Mouse (Mus musculus) midbrain, postnatal 0 days (tissue): ENCODE measurements at regions not wholly inside any gene's neighbourhood (a gene's known extent, or its start where the extent isn't known, plus 50 kb on each side); places are given as distances from the start of the nearest gene placed in this dataset.

ENCODE experiments used
- ATAC-seq: fragments of 200-750 bp; cut with Nextera tagmentation; 2 replicates; pipeline ENCODE4 v1.8.0; 2017; ENCODE audit warnings: moderate number of reproducible peaks, mild to moderate bottlenecking, moderate TSS enrichment, moderate library complexity; ENCODE audit not compliant: low FRiP score
- DNase-seq: peaks from one replicate; pipeline ENCODE4 v3.0.0-alpha.2; 2015; ENCODE audit warnings: low spot score
- H3K27ac ChIP-seq: fragments of 300-500 bp; sonication (generic); 2 replicates; pipeline ENCODE4 v1.5.1; 2014; ENCODE audit warnings: low read depth, mild to moderate bottlenecking, low read length, mixed read lengths
- H3K27me3 ChIP-seq: fragments of 300-500 bp; sonication (generic); 2 replicates; pipeline ENCODE4 v1.6.1; 2014; ENCODE audit warnings: low read length, control low read depth, mixed read lengths; ENCODE audit not compliant: insufficient read depth
- H3K36me3 ChIP-seq: fragments of 300-500 bp; sonication (generic); 2 replicates; pipeline ENCODE4 v1.6.1; 2014; ENCODE audit warnings: low read length, control low read depth, mixed read lengths; ENCODE audit not compliant: insufficient read depth
- H3K4me1 ChIP-seq: fragments of 300-500 bp; sonication (generic); 2 replicates; pipeline ENCODE4 v1.6.1; 2014; ENCODE audit warnings: mild to moderate bottlenecking, control low read depth, antibody characterized with exemption, low read length, mixed read lengths; ENCODE audit not compliant: insufficient read depth
- H3K4me2 ChIP-seq: fragments of 300-500 bp; sonication (generic); 2 replicates; pipeline ENCODE4 v1.6.1; 2014; ENCODE audit warnings: low read depth, mild to moderate bottlenecking, low read length, mixed read lengths; ENCODE audit not compliant: poor library complexity, severe bottlenecking
- H3K4me3 ChIP-seq: fragments of 300-500 bp; sonication (generic); 2 replicates; pipeline ENCODE4 v1.5.1; 2014; ENCODE audit warnings: low read depth, mild to moderate bottlenecking, low read length, moderate library complexity
- H3K9ac ChIP-seq: fragments of 300-500 bp; sonication (generic); replicated peaks from 2 replicates; pipeline ENCODE4 v1.6.1; 2014; ENCODE audit warnings: mild to moderate bottlenecking, low read length, moderate library complexity, mixed read lengths; ENCODE audit not compliant: poor library complexity, severe bottlenecking
- H3K9me3 ChIP-seq: fragments of 300-500 bp; sonication (generic); 2 replicates; pipeline ENCODE4 v1.6.1; 2016; ENCODE audit warnings: low read length, control low read depth
- CTCF ChIP-seq: IDR thresholded peaks from 2 replicates; pipeline ENCODE4 v1.5.1; 2016; ENCODE audit warnings: antibody characterized with exemption, mild to moderate bottlenecking
- WGBS: fragments of 180-500 bp; shearing (Covaris S2); extraction: QIAGEN DNeasy Blood & Tissue Kit; methylation state at CpG from one replicate; pipeline ENCODE4 v1.1.7; 2014; 5-methylcytosine and 5-hydroxymethylcytosine counted together

DNA sequence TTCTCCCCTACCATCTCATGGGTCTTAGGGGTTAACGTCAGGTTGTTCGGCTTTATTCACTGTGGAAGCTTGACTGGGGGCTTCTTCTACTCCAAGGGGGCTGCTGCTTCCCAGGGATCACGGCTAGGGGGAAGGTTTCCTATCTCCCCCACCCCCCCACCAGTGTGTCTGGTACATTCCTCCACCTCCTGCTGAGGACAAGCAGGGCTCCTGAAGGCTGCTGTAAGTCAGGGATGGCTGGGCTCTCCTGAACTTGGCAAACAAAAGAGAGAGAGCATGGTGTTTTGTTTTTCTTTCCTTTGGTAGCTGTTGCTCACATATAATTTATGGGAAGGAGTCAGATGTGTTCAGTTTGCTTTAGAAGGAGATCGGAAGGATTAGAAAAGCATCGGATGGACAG lies 54.7 kb upstream of the Commd3 start:
- ATAC-seq (no peak), DNase-seq (no peak)
- no peaks in the 10 kb centered on the region for H3K27me3 ChIP-seq
- H3K9ac ChIP-seq = 0 out of 2 replicates have a peak overlapping the region, but pooled peaks have one; percentile 1
- H3K4me2 ChIP-seq = 0 out of 2 replicates have a peak overlapping the region, but pooled peaks have one; percentile 22
- no peaks in the 10 kb centered on the region for H3K4me1 ChIP-seq
- 33% methylated on average over 5 of the region's 5 CpGs for WGBS
- no peak for TF ChIP-seq CTCF
- H3K4me3 ChIP-seq = no peak overlapping the region
- H3K27ac ChIP-seq = no peak overlapping the region
- H3K36me3 ChIP-seq = no peaks in the 10 kb centered on the region
- no peaks in the 10 kb centered on the region for H3K9me3 ChIP-seq

- WGBS = 12% methylated on average over 10 of the region's 10 CpGs
- Histone ChIP-seq H3K9ac (no peak overlapping the region), H3K9me3 (no peaks in the 10 kb centered on the region), H3K27me3 (peaks cover 26% of the 10 kb centered on the region), H3K27ac (no peak overlapping the region), H3K4me1 (peaks cover 5% of the 10 kb centered on the region; the same call in 1 of the 2 replicates), H3K4me3 (peak overlapping the region; percentile 46; the same call in 1 of the 2 replicates), H3K36me3 (no peaks in the 10 kb centered on the region), H3K4me2 (peak overlapping the region; percentile 94)
- no peak for ATAC-seq
- no peak for DNase-seq
- TF ChIP-seq CTCF = no peak
Measured at GRCm38 (mm10) chr2:18609868-18610185, 62.4 kb upstream of the Commd3 start.

DNA sequence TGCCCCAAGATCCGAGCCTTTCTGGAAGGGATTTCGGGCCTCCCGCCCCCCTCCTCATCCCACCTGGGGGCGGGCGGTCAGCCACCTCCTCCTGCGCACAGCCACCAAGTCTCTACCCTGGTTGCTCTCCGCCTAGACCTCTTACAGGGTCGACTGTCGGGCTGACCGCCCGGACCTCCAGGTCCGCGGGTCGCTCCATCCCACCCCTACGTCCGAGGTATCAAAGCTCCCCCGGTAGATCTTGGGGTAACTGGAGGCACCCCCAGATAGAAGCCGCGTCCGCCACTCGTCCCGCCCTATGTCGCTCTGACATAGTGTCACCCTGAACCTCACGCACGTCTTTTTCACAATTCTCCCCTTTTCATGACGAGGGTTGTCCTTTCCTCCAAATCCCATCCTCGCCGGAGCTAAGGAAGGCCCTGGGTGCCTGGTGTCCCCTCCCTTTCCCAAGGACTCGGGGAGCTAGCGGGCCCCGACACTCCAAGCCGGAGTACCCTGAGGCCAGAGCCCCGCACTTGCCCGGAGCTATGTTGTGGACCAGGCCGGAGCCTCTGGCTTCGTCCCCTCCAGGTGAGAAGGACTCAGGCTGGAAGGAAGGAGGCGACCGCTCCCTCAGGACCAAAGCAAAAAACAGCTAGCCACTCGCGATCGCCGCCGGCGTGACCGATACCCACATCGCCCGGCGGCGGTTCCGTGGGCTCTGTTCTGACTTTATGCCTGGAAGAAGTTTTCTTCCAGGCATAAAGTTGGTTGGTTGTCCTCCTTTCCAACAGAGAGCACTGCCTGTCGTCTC lies 62.9 kb upstream of the Commd3 start:
- peaks cover 26% of the 10 kb centered on the region for H3K27me3 ChIP-seq
- H3K4me1 ChIP-seq = peaks cover 5% of the 10 kb centered on the region; the same call in 1 of the 2 replicates
- peak overlapping the region; percentile 46 for H3K4me3 ChIP-seq
- H3K9me3 ChIP-seq = no peaks in the 10 kb centered on the region
- DNase-seq (no peak), ATAC-seq (peak; percentile 57)
- no peaks in the 10 kb centered on the region for H3K36me3 ChIP-seq
- H3K4me2 ChIP-seq = peak overlapping the region; percentile 94
- peak overlapping the region; percentile 71 for H3K9ac ChIP-seq
- TF ChIP-seq CTCF = no peak
- WGBS = 1% methylated on average over 49 of the region's 51 CpGs
- H3K27ac ChIP-seq = no peak overlapping the region

- H3K4me3 ChIP-seq = peak overlapping the region; percentile 46
- H3K27me3 ChIP-seq = peaks cover 26% of the 10 kb centered on the region
- no peaks in the 10 kb centered on the region for H3K9me3 ChIP-seq
- peaks cover 5% of the 10 kb centered on the region; the same call in 1 of the 2 replicates for H3K4me1 ChIP-seq
- H3K36me3 ChIP-seq = no peaks in the 10 kb centered on the region
- DNase-seq (peak; percentile 19), ATAC-seq (peak; percentile 85)
- no peak for TF ChIP-seq CTCF
- H3K9ac ChIP-seq = peak overlapping the region; percentile 71
- under 1% methylated on average over 29 of the region's 29 CpGs for WGBS
- H3K27ac ChIP-seq = no peak overlapping the region; the same call in 1 of the 2 replicates
- H3K4me2 ChIP-seq = peak overlapping the region; percentile 94
Measured at GRCm38 (mm10) chr2:18608260-18609074, 63.7 kb upstream of the Commd3 start.

GRCm38 (mm10) chr2:18607586-18608259 lies 64.5 kb upstream of the Commd3 start:
- H3K9ac ChIP-seq = peak overlapping the region; percentile 71
- H3K27me3 ChIP-seq = peaks cover 26% of the 10 kb centered on the region
- DNase-seq (no peak), ATAC-seq (peak; percentile 33; the same call in 1 of the 2 replicates)
- 1% methylated on average over 13 of the region's 14 CpGs for WGBS
- no peak for TF ChIP-seq CTCF
- H3K27ac ChIP-seq = no peak overlapping the region
- H3K36me3 ChIP-seq = no peaks in the 10 kb centered on the region
- peak overlapping the region; percentile 46 for H3K4me3 ChIP-seq
- H3K4me2 ChIP-seq = peak overlapping the region; percentile 94
- H3K4me1 ChIP-seq = peaks cover 5% of the 10 kb centered on the region; the same call in 1 of the 2 replicates
- H3K9me3 ChIP-seq = no peaks in the 10 kb centered on the region
